Mouse (Mus musculus): Measurements from ENCODE around the gene Sdk1.

- TF ChIP-seq POLR2A (IDR thresholded peaks at IDR 0.05; ENCODE audit: borderline replicate concordance, low read depth, low read length) (no peak), CTCF (IDR thresholded peaks at IDR 0.05; ENCODE audit: low read depth, low read length) (no peak)
Measured at GRCm38 (mm10) chr5:141916954-141917353, 675.7 kb downstream of the Sdk1 start.

Measured in bone marrow macrophage, adult 2 months (primary cell).